ENCODE assay signal across 12 mouse cellular contexts in the genomic region with DNA sequence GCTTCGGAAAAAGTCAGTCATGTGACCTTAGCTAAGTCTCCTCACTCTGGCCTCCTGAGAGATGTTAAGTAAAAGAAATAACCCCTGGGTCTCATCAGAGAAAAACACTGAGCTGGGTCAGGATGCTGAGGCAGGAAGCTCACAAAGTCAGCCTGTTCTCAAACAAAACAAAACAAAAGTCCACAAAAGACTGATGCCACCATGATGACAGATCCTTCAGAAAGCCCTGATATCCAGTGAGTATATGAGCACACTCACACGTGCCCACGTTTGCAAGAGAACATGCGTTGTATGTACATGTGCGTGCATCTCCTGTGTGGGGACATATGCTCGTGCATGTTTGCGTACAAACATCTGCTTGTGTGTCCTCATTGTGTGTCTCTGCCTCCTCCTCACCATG. TPM values are rescaled to one million over a fixed set of nuclear protein-coding genes. Genes with fewer than 3 reads are reported as not detected.
"Had no signal": no experiment of that assay in that cellular context is flagged by ENCODE, and none has a peak within 500 bp of the region (broad histone marks: within the 10 kb centered on the region; RNA-seq: fewer than 3 reads in every experiment).

No protein-coding gene starts in this region.

- H3K9ac ChIP-seq: liver, embryonic 15.5 days; neural tube, embryonic 12.5 days had no signal

- H3K4me1 ChIP-seq: limb, embryonic 10.5 days; liver, embryonic 15.5 days had no signal

- H3K4me3 ChIP-seq: left cerebral cortex, adult 2 months; limb, embryonic 10.5 days; liver, embryonic 15.5 days; neural tube, embryonic 12.5 days had no signal

- H3K9me3 ChIP-seq: limb, embryonic 10.5 days; liver, embryonic 15.5 days; neural tube, embryonic 12.5 days had no signal

- H3K36me3 ChIP-seq: limb, embryonic 10.5 days; liver, embryonic 15.5 days; neural tube, embryonic 12.5 days had no signal

- H3K27ac ChIP-seq: left cerebral cortex, adult 2 months; limb, embryonic 10.5 days; liver, embryonic 15.5 days; neural tube, embryonic 12.5 days had no signal

- H3K27me3 ChIP-seq: neural tube, embryonic 12.5 days had no signal

- H3K4me2 ChIP-seq: liver, embryonic 11.5 days; liver, embryonic 15.5 days; neural tube, embryonic 12.5 days had no signal

- DNase-seq: kidney, postnatal 25 days; lung, adult 2 months; thymus, adult 18-20 months; thymus, postnatal 14 days had no signal

RNA-seq across cellular contexts. Expression of gene Fam189a2, which starts 7.5 kb away (rescaled TPM):
- total RNA-seq: megakaryocyte progenitor cell, adult 5-6 weeks; monocyte, adult 5-6 weeks; neutrophil, adult 5-6 weeks had no signal
